Comparison of ENCODE assay signal across 25 mouse cellular contexts in the genomic region with DNA sequence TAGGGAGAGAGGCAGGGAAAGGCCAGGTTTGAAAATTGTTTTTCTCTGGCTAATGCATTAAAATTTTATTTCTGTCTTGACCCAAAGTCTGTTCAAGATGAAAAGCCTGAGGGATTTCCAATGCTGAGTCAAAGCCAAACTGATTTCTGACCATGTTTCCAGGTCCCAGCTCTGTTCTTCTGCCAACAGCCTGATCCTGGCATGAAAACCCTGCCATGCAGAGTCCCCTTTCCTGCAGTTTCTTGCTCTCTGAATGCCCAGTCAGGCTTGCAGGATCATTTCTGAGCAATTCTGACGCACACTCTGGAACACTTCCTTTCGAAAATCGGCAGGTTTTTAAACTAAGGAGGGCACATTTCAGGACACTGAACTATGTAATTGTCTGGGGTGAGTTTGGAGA. TPM values are rescaled to one million over a fixed set of nuclear protein-coding genes. Genes with fewer than 3 reads are reported as not detected.
DNase-seq lines count a peak whose midpoint lies in the region; ATAC-seq and TF ChIP-seq lines count a peak whose summit lies in the region.
"Had no signal": no experiment of that assay in that cellular context is flagged by ENCODE, and none has a peak within 500 bp of the region (broad histone marks: within the 10 kb centered on the region; RNA-seq: fewer than 3 reads in every experiment).

No protein-coding gene starts in this region.

- TF ChIP-seq POLR2A in kidney, adult 2 months (IDR thresholded peaks at IDR 0.05; ENCODE audit: low read depth, low read length): no peak

- 82% methylated on average over 3 of the region's 3 CpGs for WGBS in embryonic facial prominence, embryonic 14.5 days
- 93% methylated on average over 3 of the region's 3 CpGs for WGBS in embryonic facial prominence, embryonic 10.5 days
- 64% methylated on average over 3 of the region's 3 CpGs for WGBS in kidney, adult 2 months
- 87% methylated on average over 3 of the region's 3 CpGs for WGBS in kidney, embryonic 15.5 days

- no peak overlapping the region for H3K4me3 ChIP-seq in embryonic facial prominence, embryonic 14.5 days (ENCODE audit: low read depth, low read length)
- H3K4me3 ChIP-seq in embryonic facial prominence, embryonic 10.5 days: no peak overlapping the region
- no peak overlapping the region for H3K4me3 ChIP-seq in kidney, adult 2 months (ENCODE audit: insufficient read depth, low read depth, low read length)
- no peak overlapping the region for H3K4me3 ChIP-seq in kidney, embryonic 15.5 days (replicated peaks)
- H3K4me3 ChIP-seq: embryonic facial prominence, embryonic 15.5 days; heart, embryonic 15.5 days; intestine, embryonic 15.5 days; layer of hippocampus, adult 2 months; limb, embryonic 13.5 days; neural tube, embryonic 15.5 days; stomach, embryonic 15.5 days had no signal

- H3K27ac ChIP-seq in embryonic facial prominence, embryonic 14.5 days (replicated peaks; ENCODE audit: low read depth, low read length): no peak overlapping the region
- no peak overlapping the region for H3K27ac ChIP-seq in embryonic facial prominence, embryonic 10.5 days (replicated peaks)
- H3K27ac ChIP-seq in kidney, adult 2 months (ENCODE audit: insufficient read depth, low read depth, low read length): no peak overlapping the region
- no peak overlapping the region for H3K27ac ChIP-seq in kidney, embryonic 15.5 days
- H3K27ac ChIP-seq: embryonic facial prominence, embryonic 15.5 days; heart, embryonic 15.5 days; hindbrain, embryonic 14.5 days; intestine, embryonic 15.5 days; layer of hippocampus, adult 2 months; limb, embryonic 13.5 days; liver, embryonic 14.5 days; neural tube, embryonic 15.5 days; stomach, embryonic 15.5 days had no signal

- no peaks in the 10 kb centered on the region for H3K9me3 ChIP-seq in embryonic facial prominence, embryonic 14.5 days (ENCODE audit: control insufficient read depth, low read length)
- no peaks in the 10 kb centered on the region for H3K9me3 ChIP-seq in embryonic facial prominence, embryonic 10.5 days
- no peaks in the 10 kb centered on the region for H3K9me3 ChIP-seq in kidney, embryonic 15.5 days (replicated peaks)
- H3K9me3 ChIP-seq: embryonic facial prominence, embryonic 15.5 days; heart, embryonic 15.5 days; intestine, embryonic 15.5 days; limb, embryonic 13.5 days; neural tube, embryonic 15.5 days; stomach, embryonic 15.5 days had no signal

- ATAC-seq in embryonic facial prominence, embryonic 14.5 days (ENCODE audit: low read depth): no peak
- ATAC-seq in kidney, embryonic 15.5 days (replicated peaks; ENCODE audit: low FRiP score): no peak
- ATAC-seq: forebrain, embryonic 14.5 days; intestine, embryonic 15.5 days had no signal

- H3K9ac ChIP-seq in embryonic facial prominence, embryonic 14.5 days (ENCODE audit: low read depth, low read length): no peak overlapping the region
- H3K9ac ChIP-seq in kidney, embryonic 15.5 days: no peak overlapping the region
- H3K9ac ChIP-seq: embryonic facial prominence, embryonic 15.5 days; heart, embryonic 15.5 days; hindbrain, embryonic 14.5 days; intestine, embryonic 15.5 days; limb, embryonic 13.5 days; liver, embryonic 14.5 days; lung, embryonic 14.5 days; neural tube, embryonic 15.5 days; stomach, embryonic 15.5 days had no signal

- no peak overlapping the region for H3K4me2 ChIP-seq in embryonic facial prominence, embryonic 14.5 days (ENCODE audit: low read depth, low read length)
- no peak overlapping the region for H3K4me2 ChIP-seq in kidney, embryonic 15.5 days
- H3K4me2 ChIP-seq: embryonic facial prominence, embryonic 15.5 days; heart, embryonic 15.5 days; hindbrain, embryonic 14.5 days; intestine, embryonic 15.5 days; limb, embryonic 13.5 days; lung, embryonic 14.5 days; neural tube, embryonic 15.5 days; stomach, embryonic 15.5 days had no signal

- no peaks in the 10 kb centered on the region for H3K27me3 ChIP-seq in embryonic facial prominence, embryonic 14.5 days (replicated peaks; ENCODE audit: control insufficient read depth, insufficient read depth, low read length)
- H3K27me3 ChIP-seq in embryonic facial prominence, embryonic 10.5 days (replicated peaks; ENCODE audit: low read depth, poor library complexity, severe bottlenecking): no peaks in the 10 kb centered on the region
- H3K27me3 ChIP-seq in kidney, adult 2 months (replicated peaks; ENCODE audit: control insufficient read depth, insufficient read depth, low read length): no peaks in the 10 kb centered on the region
- H3K27me3 ChIP-seq in kidney, embryonic 15.5 days: no peaks in the 10 kb centered on the region
- H3K27me3 ChIP-seq: embryonic facial prominence, embryonic 15.5 days; heart, embryonic 15.5 days; intestine, embryonic 15.5 days; limb, embryonic 13.5 days; neural tube, embryonic 15.5 days; stomach, embryonic 15.5 days had no signal

- H3K36me3 ChIP-seq in embryonic facial prominence, embryonic 14.5 days (ENCODE audit: control insufficient read depth, insufficient read depth, low read length): no peaks in the 10 kb centered on the region
- H3K36me3 ChIP-seq in embryonic facial prominence, embryonic 10.5 days (replicated peaks): no peaks in the 10 kb centered on the region
- H3K36me3 ChIP-seq in kidney, adult 2 months (ENCODE audit: control insufficient read depth, insufficient read depth, low read length): no peaks in the 10 kb centered on the region
- no peaks in the 10 kb centered on the region for H3K36me3 ChIP-seq in kidney, embryonic 15.5 days
- H3K36me3 ChIP-seq: embryonic facial prominence, embryonic 15.5 days; heart, embryonic 15.5 days; intestine, embryonic 15.5 days; limb, embryonic 13.5 days; neural tube, embryonic 15.5 days; stomach, embryonic 15.5 days had no signal

- peaks cover 17% of the 10 kb centered on the region for H3K4me1 ChIP-seq in embryonic facial prominence, embryonic 14.5 days (ENCODE audit: control insufficient read depth, insufficient read depth, low read length)
- H3K4me1 ChIP-seq in embryonic facial prominence, embryonic 10.5 days: peaks cover 8% of the 10 kb centered on the region; the same call in 1 of the 2 replicates
- H3K4me1 ChIP-seq in kidney, adult 2 months (ENCODE audit: control insufficient read depth, insufficient read depth, low read length): no peaks in the 10 kb centered on the region
- peaks cover 16% of the 10 kb centered on the region for H3K4me1 ChIP-seq in kidney, embryonic 15.5 days

- peak; percentile 62 for DNase-seq in adrenal gland, postnatal 10 days
- no peak for DNase-seq in adrenal gland, postnatal 25 days
- peak; percentile 21 for DNase-seq in embryonic facial prominence, embryonic 14.5 days (ENCODE audit: low spot score)
- no peak for DNase-seq in embryonic facial prominence, embryonic 10.5 days (ENCODE audit: low spot score)
- peak; percentile 13 for DNase-seq in kidney, adult 2 months
- peak; percentile 53 for DNase-seq in Muller cell, postnatal 12 days (ENCODE audit: inconsistent ontology term)
- DNase-seq: embryo, embryonic 11 days; gastrocnemius, postnatal 14 days; heart, postnatal 4 days; kidney, adult 9 months; kidney, postnatal 25 days; lung, embryonic 14.5 days; right cerebral cortex, adult 18-20 months; thymus, postnatal 25 days had no signal

- TF ChIP-seq CTCF in kidney, adult 2 months (conservative IDR thresholded peaks at IDR 0.05; ENCODE audit: insufficient read depth, insufficient read length, low read depth, low read length): no peak

RNA-seq across cellular contexts. Expression of gene Tmem17, which starts 52.8 kb away (rescaled TPM):
- 1 to 10 TPM; 3.7 to 4.2 TPM for total RNA-seq in adrenal gland, postnatal 10 days (2021)
- 2.4 and 3.0 TPM in 2 replicates for total RNA-seq in adrenal gland, postnatal 25 days (2021)
- polyA plus RNA-seq in embryonic facial prominence, embryonic 14.5 days (2014; fragmentation: Nextera tagmentation; extraction: Ambion mirVana): 13.7 and 14.2 TPM in 2 replicates
- polyA plus RNA-seq in embryonic facial prominence, embryonic 10.5 days (2016; fragmentation: Nextera tagmentation; extraction: Ambion mirVana): 13.2 and 13.9 TPM in 2 replicates
- 2.5 and 3.3 TPM in 2 replicates for polyA plus RNA-seq in kidney, adult 2 months (2012; rRNA removed)
- polyA plus RNA-seq in kidney, embryonic 15.5 days (2015; fragmentation: Nextera tagmentation; extraction: Ambion mirVana): 15.6 and 15.8 TPM in 2 replicates

Comparison
In these comparisons a context has a peak if more than half of its experiments do, and no peak if none do; other contexts are left out.
1. DNase-seq: peak in adrenal gland, postnatal 10 days (single experiment), embryonic facial prominence, embryonic 14.5 days (single experiment), kidney, adult 2 months (single experiment) and Muller cell, postnatal 12 days (single experiment); none in adrenal gland, postnatal 25 days (single experiment) and embryonic facial prominence, embryonic 10.5 days (single experiment).